Mouse (Mus musculus) lung, postnatal 4 days (tissue): ENCODE measurements around the gene Farp1.
"Not testable (repeated sequence)": the region's sequence is repeated elsewhere in the genome, so short reads cannot be mapped to it uniquely, and the experiment has no call there.

ENCODE experiments used
- DNase-seq, 2 experiments: peaks; one replicate each; pipeline ENCODE4 v3.0.0; 2021

Farp1 gene

DNA sequence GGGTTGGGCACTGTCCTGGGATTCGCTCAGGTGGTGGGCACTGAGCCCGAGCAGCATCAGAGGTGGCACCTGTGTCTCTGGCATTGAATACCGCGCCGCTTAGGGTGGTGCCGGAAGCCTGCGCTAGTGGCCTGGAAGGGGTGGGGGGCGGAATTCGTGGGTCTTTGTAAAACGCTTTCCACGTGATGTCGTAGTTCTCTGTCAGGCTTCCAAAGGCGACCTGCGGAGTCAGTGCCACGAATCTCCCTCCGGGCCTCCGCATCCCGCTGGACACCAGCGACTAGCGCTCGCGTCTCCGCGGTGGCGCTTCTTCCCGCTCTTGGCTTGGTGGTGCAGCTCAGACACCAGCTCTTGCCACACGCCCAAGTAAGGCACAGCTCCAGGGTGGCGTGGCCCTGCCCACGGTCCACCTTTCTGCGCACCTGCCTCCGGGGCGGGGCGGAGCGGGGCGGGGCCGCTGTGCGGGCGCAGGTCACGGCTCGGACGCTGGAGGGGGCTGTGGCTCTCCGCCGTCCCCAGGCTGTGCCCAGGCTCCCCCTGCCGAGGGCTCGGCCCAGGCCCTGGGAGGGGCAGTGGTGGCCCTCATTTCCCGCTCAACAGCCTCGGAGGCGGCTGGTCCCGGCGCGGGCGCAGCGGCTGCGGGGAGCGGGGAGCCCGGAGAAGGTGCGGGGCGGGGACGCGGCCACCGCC lies at the start of gene Farp1:
Farp1 (plus strand) TSS at position 228 of the 690 bp plus-strand sequence.
- DNase-seq, result peak; percentile 92 to 93

GRCm38 (mm10) chr14:120989126-120989525 lies 45.9 kb upstream of the Farp1 start:
- no peak for DNase-seq

DNA sequence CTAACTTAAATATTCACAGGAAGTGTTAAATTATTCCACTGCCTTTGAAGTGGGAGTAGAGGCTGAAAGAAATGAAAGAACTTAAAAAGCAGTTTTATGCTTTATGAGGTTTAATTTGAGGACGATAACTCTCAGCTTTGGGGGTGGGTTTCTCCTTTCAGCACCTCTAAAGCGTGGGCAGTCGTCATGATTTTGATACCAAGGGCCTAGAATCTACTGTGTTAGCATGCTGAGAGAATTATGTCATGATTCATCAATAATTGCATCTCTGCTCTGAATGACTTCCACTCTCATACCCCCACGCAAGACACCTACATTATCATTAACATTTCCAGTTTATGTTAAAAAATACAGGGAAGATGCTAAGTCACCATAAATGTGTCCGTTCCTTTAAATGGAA lies 37.3 kb upstream of the Farp1 start:
- no peak for DNase-seq

DNA sequence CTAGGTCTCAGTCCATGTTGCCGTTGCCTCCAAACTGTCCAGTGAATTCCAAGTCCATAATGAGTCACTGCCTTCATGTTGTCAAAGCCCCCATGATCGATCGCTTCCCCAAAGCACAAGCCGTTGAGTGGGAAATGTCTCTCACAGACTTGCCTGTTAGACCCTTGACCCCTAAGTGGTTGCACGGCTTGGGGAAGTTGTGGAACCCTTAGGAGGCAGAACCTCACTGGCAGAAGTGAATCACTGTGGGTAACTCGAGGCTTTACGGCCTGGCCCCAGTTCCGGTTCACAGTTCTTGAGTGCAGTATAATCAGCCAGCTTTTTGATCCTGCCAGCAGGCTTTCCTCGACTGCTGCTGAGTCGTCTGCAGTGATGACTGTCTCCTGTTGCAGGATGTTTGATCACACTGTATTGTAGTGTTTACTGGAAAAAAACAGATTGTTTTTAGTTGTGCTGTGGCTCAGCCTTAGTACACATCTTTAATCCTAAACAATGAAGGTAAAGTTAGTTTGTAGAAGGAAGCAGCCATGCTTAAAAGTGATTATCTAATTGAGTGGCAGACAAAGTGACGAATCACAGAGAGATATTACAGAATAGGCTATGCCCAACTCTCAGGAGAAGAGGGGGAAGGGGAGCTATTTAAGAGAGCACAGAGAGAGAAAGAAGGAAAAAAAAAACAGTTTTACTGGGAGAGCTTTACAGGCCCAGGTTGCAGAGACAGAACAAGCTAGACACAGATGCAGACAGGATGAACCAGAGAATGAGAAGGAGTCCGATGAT lies 34.2 kb upstream of the Farp1 start:
- peak; percentile 34 to 54 for DNase-seq

GRCm38 (mm10) chr14:121005621-121006020 lies 29.4 kb upstream of the Farp1 start:
- no peak for DNase-seq

DNA sequence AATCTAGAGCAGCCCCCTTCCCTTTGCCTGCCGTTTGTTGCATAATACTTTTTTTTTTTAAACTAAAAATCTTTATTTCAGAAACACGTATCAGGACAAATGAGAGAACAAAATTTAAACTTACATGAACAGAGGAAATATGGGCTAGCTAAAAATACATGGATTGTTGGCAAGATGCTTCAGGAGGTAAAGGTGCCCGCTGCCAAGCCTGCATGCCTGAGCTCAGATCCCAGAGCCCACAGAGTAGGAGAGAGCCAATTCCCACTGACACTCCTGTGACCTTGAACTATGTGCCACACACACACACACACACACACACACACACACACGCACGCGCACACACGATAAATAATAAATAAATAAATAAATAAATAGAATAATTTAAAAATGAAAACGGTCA lies 29.0 kb upstream of the Farp1 start:
- no peak for DNase-seq

DNA sequence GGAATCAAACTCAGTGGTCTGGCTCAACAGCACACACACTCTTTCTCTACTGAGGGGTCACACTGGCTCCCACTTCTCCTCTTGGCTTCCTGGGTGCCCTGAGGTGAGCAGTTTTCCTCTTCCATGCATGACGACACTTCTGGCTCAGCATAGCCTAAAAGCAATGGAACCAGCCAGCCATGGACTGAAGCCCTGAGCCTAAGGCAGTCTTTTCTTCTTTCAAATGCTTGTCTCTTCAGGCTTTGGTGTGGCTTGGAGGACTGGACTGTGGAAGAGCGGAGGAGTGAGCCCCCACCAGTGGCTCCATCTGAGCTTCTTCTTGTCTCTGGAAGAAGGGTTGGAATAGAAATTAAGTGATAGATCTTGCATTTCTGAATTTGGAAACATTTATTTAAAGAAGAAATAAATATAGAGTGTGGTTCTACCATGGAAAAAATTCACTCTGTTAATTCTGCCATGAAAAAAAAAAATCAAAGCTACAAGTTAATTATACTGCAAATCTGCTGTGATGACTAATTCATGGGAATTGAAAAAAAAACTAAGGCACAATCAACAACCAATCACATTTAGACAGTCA lies 19.8 kb upstream of the Farp1 start:
- no peak for DNase-seq

DNA sequence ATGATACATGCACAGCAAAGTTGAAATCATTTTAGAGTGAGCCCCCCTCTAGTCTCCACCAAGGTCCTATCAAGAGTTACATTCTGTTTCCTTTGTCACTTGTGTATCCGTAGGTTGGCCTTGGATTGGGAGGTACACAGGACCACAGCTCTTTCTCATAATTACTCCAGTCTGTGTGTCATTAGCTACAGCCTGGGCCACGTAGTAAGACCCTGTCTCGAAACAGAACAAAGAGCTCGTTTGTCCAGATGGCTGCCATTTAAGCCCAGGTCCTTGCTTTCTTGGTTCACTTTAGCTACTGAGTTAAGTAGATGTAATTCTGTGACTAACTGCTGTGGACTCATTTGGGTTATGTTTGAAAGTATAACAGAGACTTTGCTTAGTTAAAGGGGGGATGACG lies 12.6 kb upstream of the Farp1 start:
- DNase-seq, result no peak

DNA sequence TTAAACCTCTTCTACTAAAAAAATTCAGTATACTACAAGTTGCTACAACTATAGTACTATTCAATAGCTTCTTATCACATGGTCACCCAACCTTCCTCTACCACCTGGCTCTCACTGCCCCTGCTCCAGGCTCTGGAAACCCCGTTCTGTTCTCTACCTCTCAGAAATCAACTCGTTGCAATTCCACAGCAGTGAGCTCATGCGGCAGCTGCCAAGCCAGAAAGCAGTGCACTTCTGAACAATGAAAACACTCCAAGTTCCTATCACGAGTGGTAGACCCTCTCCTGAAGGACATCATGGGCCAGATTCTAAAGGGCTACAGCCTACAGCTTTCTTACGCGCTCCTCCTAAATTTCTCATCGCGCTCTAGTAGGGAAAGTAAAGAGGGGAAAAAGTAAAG lies 9.6 kb upstream of the Farp1 start:
- DNase-seq, result peak; percentile 75 to 81

- DNase-seq, result no peak
Measured at GRCm38 (mm10) chr14:121031396-121031795, 3.6 kb upstream of the Farp1 start.

GRCm38 (mm10) chr14:121034525-121034924 lies 475 bp upstream of the Farp1 start:
- DNase-seq, result peak in 1 of 2 experiments; percentile 34

GRCm38 (mm10) chr14:121035663-121036473 lies 868 bp downstream of the Farp1 start:
- peak; percentile 81 to 82 for DNase-seq

- DNase-seq, result peak in 1 of 2 experiments; percentile 39
Measured at GRCm38 (mm10) chr14:121036612-121037221, 1.7 kb downstream of the Farp1 start.

GRCm38 (mm10) chr14:121037276-121037675 lies 2.3 kb downstream of the Farp1 start:
- no peak for DNase-seq

GRCm38 (mm10) chr14:121038676-121039075 lies 3.7 kb downstream of the Farp1 start:
- no peak for DNase-seq

- no peak for DNase-seq
Measured at GRCm38 (mm10) chr14:121044145-121044544, 9.1 kb downstream of the Farp1 start.

GRCm38 (mm10) chr14:121046313-121046961 lies 11.4 kb downstream of the Farp1 start:
- no peak for DNase-seq

DNA sequence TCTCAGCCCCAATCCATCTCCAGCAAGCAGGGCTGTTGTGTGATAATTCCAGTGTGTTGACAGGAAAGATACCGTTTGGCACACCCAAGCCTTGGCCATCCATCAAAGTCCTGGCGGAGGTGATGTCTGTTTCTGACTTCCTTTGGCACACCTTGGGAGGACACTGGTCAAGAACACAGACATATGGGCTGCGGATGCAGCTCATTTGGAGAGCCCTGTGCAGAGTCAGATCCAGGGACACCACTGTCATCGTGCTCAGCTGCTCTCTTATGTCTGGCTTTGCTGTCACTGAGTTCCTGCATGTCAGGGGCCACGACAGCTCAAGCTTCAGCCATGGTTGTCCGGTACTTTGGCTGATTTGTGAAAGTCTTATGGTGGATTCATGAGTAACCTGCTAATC lies 12.8 kb downstream of the Farp1 start:
- DNase-seq, result no peak

GRCm38 (mm10) chr14:121051002-121051401 lies 16.0 kb downstream of the Farp1 start:
- DNase-seq, result not testable (repeated sequence)

DNA sequence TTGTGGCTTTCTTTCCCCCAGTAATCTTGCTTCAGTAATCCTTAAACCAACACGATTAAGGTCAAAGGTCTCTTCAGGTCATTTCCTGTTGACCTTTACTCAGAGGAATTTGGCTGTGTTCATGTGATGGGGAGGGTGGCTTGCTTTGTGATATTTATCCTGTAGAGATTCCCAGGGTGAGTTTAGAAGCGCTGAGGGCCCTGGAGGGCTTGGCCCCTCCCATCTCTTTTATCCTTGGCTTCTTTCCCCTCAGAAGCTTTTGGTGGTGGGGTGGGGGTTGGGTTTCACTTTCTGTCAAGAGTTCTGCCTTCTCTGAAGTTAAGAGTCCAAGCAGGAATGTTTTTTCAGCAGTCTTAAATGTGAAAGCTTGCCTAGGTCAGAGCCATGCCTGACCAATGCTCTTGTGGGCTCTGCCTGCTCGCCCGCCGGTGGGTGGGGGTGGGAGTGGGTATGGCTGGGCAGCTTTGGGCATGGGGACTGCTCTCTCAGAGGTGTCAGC lies 18.1 kb downstream of the Farp1 start:
- peak; percentile 61 for DNase-seq

DNA sequence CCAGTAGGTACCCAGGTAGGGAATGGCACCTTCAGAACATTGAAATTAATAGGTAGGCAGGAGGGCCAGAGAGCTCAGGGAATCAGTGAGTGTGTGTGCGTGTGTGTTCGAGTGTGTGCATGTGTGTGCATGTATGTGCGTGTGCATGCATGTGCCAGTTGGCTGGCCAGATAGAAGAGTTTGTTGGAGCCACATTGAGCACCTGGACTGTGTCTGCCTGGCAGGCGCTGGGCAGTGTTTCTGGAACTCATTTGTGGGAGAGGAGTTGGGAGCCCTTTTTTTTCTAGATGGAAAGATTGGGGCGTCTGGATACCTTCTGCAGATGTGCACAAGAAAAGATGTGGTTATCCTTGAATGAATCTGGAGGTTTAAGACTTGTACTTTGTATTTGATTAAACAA lies 19.1 kb downstream of the Farp1 start:
- DNase-seq, result no peak

- no peak for DNase-seq
Measured at GRCm38 (mm10) chr14:121057750-121058149, 22.8 kb downstream of the Farp1 start.
